Mouse (Mus musculus) midbrain, embryonic 14.5 days (tissue): ENCODE measurements around the gene Tox3. TPM values are rescaled to one million over a fixed set of nuclear protein-coding genes. Genes with fewer than 3 reads are reported as not detected.

Experiments used
- ATAC-seq: fragments of 200-750 bp; cut with Nextera tagmentation; 2 replicates; pipeline ENCODE4 v1.8.0; 2017; ENCODE audit warnings: moderate number of reproducible peaks, moderate library complexity; ENCODE audit not compliant: low FRiP score, low TSS enrichment
- DNase-seq: peaks from one replicate; pipeline ENCODE4 v3.0.0-alpha.2; 2015
- H3K27ac ChIP-seq: fragments of 300-500 bp; sonication (generic); replicated peaks from 2 replicates; pipeline ENCODE4 v1.5.1; 2014; ENCODE audit warnings: mild to moderate bottlenecking, low read depth, low read length, moderate library complexity
- H3K27me3 ChIP-seq: fragments of 300-500 bp; sonication (generic); 2 replicates; pipeline ENCODE4 v1.6.1; 2014; ENCODE audit warnings: low read length, control low read depth, mixed read lengths; ENCODE audit not compliant: control insufficient read depth, insufficient read depth
- H3K36me3 ChIP-seq: fragments of 300-500 bp; sonication (generic); 2 replicates; pipeline ENCODE4 v1.6.1; 2014; ENCODE audit warnings: low read length, control low read depth; ENCODE audit not compliant: control insufficient read depth, insufficient read depth
- H3K4me1 ChIP-seq: fragments of 300-500 bp; sonication (generic); 2 replicates; pipeline ENCODE4 v1.6.1; 2014; ENCODE audit warnings: mild to moderate bottlenecking, antibody characterized with exemption, low read length, control low read depth; ENCODE audit not compliant: control insufficient read depth, insufficient read depth
- H3K4me2 ChIP-seq: fragments of 300-500 bp; sonication (generic); 2 replicates; pipeline ENCODE4 v1.6.1; 2014; ENCODE audit warnings: mild to moderate bottlenecking, low read length, moderate library complexity
- H3K4me3 ChIP-seq: fragments of 300-500 bp; sonication (generic); replicated peaks from 2 replicates; pipeline ENCODE4 v1.5.1; 2014; ENCODE audit warnings: low read depth, low read length
- H3K9ac ChIP-seq: fragments of 300-500 bp; sonication (generic); replicated peaks from 2 replicates; pipeline ENCODE4 v1.6.1; 2014; ENCODE audit warnings: mild to moderate bottlenecking, low read length, moderate library complexity
- H3K9me3 ChIP-seq: fragments of 300-500 bp; sonication (generic); 2 replicates; pipeline ENCODE4 v1.6.1; 2016; ENCODE audit warnings: low read length, control low read depth, mixed read lengths; ENCODE audit not compliant: control insufficient read depth
- WGBS: fragments of 180-500 bp; shearing (Covaris S2); extraction: QIAGEN DNeasy Blood & Tissue Kit; methylation state at CpG from one replicate; pipeline ENCODE4 v1.1.7; 2014; 5-methylcytosine and 5-hydroxymethylcytosine counted together
- polyA plus RNA-seq: library from polyadenylated mRNA; unstranded; fragments of >200 nt; fragmentation: Nextera tagmentation; extraction: Ambion mirVana; gene quantifications from 2 replicates; pipeline ENCODE4 v1.2.1, GENCODE M21; 2014

Tox3 gene
- polyA plus RNA-seq, 1 experiment from 2014 or later: 40.2 TPM

- Histone ChIP-seq H3K4me1 (peaks cover 14% of the 10 kb centered on the region), H3K36me3 (no peaks in the 10 kb centered on the region), H3K4me2 (no peak overlapping the region), H3K9me3 (no peaks in the 10 kb centered on the region), H3K4me3 (no peak overlapping the region), H3K27me3 (no peaks in the 10 kb centered on the region), H3K9ac (no peak overlapping the region), H3K27ac (no peak overlapping the region)
- 72% methylated on average over 3 of the region's 3 CpGs for WGBS
- DNase-seq (no peak), ATAC-seq (no peak)
Measured at GRCm38 (mm10) chr8:90356729-90357128, 8.6 kb upstream of the Tox3 start.

DNA sequence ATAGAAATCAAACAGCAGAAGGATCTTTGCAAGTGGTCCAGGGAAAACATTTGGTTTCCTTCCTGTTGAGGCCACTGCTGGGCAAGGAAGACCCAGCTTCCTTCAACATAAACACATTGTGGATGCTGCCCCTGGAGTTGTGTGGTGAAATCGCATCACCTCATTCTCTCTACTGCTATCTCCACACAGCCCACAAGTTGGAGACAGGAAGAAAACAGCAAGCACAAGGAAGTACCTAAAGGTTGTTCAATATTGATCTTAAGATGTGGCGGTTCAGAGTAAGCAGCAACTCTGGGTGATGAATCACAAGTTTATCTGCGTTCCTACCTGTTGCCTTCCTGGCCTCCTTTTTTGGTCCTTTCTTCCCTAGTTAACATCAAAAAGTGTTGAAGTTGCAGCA is 6.6 kb upstream of the Tox3 start:
- WGBS: 86% methylated on average over 3 of the region's 3 CpGs
- DNase-seq (no peak), ATAC-seq (no peak)
- H3K4me1 ChIP-seq: peaks cover 14% of the 10 kb centered on the region
- no peak overlapping the region for H3K4me2 ChIP-seq
- H3K36me3 ChIP-seq: no peaks in the 10 kb centered on the region
- no peak overlapping the region for H3K9ac ChIP-seq
- no peak overlapping the region for H3K4me3 ChIP-seq
- no peaks in the 10 kb centered on the region for H3K9me3 ChIP-seq
- no peak overlapping the region for H3K27ac ChIP-seq
- H3K27me3 ChIP-seq: no peaks in the 10 kb centered on the region

DNA sequence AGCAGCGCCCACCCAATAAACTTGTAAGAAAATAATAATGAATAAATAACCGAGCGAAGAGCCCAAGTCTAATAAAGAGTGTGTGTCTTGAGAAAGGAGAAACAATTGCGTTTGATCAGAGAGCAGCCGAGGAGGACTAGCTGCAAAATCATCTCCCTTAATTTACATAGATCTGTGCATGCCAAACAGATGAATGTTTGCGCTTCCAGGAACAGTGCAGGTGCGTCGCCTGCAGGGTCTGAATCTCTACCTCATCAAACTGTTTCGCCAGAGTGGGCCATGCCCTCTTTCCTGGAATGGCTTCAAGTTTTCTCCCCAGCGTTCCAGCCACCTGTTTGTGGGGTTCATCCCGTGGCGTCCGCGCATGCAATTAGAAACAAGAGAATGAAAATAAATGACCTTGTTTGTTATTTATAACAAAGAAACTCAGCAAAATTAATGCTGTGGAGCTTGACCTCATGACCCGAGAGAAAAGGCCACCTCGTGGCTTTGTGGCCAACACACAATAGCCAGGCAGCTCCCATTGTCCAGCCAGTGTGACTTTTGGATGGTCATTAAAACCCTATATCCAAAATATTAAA is 5.9 kb upstream of the Tox3 start:
- 15% methylated on average over 16 of the region's 16 CpGs for WGBS
- Histone ChIP-seq H3K36me3 (no peaks in the 10 kb centered on the region), H3K4me1 (peaks cover 14% of the 10 kb centered on the region), H3K9ac (no peak overlapping the region), H3K9me3 (no peaks in the 10 kb centered on the region), H3K4me3 (no peak overlapping the region), H3K27ac (no peak overlapping the region), H3K27me3 (no peaks in the 10 kb centered on the region), H3K4me2 (0 out of 2 replicates have a peak overlapping the region, but pooled peaks have one; percentile 1)
- peak; percentile 41 for DNase-seq
- no peak for ATAC-seq

- no peak overlapping the region for H3K4me2 ChIP-seq
- no peak for ATAC-seq
- H3K4me1 ChIP-seq: peaks cover 17% of the 10 kb centered on the region
- no peaks in the 10 kb centered on the region for H3K27me3 ChIP-seq
- no peaks in the 10 kb centered on the region for H3K9me3 ChIP-seq
- H3K27ac ChIP-seq: no peak overlapping the region
- H3K4me3 ChIP-seq: no peak overlapping the region
- WGBS: 20% methylated on average over 2 of the region's 2 CpGs
- no peaks in the 10 kb centered on the region for H3K36me3 ChIP-seq
- no peak overlapping the region for H3K9ac ChIP-seq
- no peak for DNase-seq
Measured at GRCm38 (mm10) chr8:90353499-90353898, 5.4 kb upstream of the Tox3 start.

GRCm38 (mm10) chr8:90352991-90353390 is 4.8 kb upstream of the Tox3 start:
- no peaks in the 10 kb centered on the region for H3K9me3 ChIP-seq
- H3K36me3 ChIP-seq: no peaks in the 10 kb centered on the region
- no peak overlapping the region for H3K4me2 ChIP-seq
- no peak for DNase-seq
- WGBS: 36% methylated on average over 2 of the region's 2 CpGs
- H3K27me3 ChIP-seq: no peaks in the 10 kb centered on the region
- H3K4me3 ChIP-seq: no peak overlapping the region
- ATAC-seq: no peak
- H3K27ac ChIP-seq: no peak overlapping the region
- peaks cover 18% of the 10 kb centered on the region for H3K4me1 ChIP-seq
- no peak overlapping the region for H3K9ac ChIP-seq

DNA sequence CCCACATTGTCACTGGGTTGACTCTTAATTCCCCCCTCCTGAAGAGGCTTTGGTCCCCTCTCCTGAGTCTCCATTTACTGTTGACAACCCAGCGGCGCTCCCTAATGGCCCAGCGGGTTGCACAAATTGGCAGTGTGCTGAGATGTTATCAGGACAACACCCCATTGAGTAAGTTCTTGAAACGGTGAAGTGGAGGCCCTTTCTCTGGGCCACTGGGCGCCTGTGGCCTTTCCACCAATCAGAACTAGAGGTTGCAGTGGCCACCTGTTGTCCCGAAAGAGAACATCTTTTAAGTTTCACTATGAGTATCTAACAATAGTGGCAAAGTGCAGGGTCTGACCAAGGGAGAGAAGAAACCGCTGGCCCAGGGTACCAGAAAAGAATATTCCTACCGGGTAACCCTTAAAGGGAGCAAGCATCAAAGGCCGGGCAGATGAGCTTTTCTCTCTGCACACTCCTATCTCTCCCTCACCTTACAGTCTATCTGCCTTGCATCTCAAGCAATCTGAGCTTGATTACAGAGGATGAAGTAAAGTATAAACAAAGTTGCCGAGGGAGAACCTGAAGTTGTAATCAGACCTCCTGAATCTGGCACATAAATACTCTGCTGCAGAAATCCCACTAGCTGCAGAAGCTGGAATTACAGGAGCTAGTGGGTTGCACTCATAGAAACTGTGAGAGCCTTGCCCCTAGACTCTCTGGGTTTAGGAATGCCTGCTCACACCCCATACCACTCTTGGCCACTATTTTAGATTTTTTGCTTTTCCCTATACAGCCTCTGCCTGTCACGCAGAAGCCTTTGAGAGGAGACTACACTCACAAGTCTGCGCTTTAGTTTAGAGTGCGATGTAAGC is 1.8 kb upstream of the Tox3 start:
- 19% methylated on average over 13 of the region's 13 CpGs for WGBS
- DNase-seq (peak; percentile 70), ATAC-seq (no peak)
- Histone ChIP-seq H3K27me3 (no peaks in the 10 kb centered on the region), H3K9ac (no peak overlapping the region), H3K4me1 (peaks cover 27% of the 10 kb centered on the region), H3K36me3 (no peaks in the 10 kb centered on the region), H3K27ac (no peak overlapping the region), H3K4me3 (no peak overlapping the region), H3K9me3 (no peaks in the 10 kb centered on the region), H3K4me2 (peak overlapping the region; percentile 18)

GRCm38 (mm10) chr8:90348926-90349683 is 962 bp upstream of the Tox3 start:
- Histone ChIP-seq H3K9me3 (no peaks in the 10 kb centered on the region), H3K4me2 (peak overlapping the region; percentile 86), H3K36me3 (no peaks in the 10 kb centered on the region), H3K4me3 (peak overlapping the region; percentile 85), H3K27ac (peak overlapping the region; percentile 99), H3K27me3 (no peaks in the 10 kb centered on the region), H3K9ac (peak overlapping the region; percentile 99), H3K4me1 (peaks cover 28% of the 10 kb centered on the region)
- WGBS: 12% methylated on average over 11 of the region's 11 CpGs
- DNase-seq (peak; percentile 39), ATAC-seq (no peak)

DNA sequence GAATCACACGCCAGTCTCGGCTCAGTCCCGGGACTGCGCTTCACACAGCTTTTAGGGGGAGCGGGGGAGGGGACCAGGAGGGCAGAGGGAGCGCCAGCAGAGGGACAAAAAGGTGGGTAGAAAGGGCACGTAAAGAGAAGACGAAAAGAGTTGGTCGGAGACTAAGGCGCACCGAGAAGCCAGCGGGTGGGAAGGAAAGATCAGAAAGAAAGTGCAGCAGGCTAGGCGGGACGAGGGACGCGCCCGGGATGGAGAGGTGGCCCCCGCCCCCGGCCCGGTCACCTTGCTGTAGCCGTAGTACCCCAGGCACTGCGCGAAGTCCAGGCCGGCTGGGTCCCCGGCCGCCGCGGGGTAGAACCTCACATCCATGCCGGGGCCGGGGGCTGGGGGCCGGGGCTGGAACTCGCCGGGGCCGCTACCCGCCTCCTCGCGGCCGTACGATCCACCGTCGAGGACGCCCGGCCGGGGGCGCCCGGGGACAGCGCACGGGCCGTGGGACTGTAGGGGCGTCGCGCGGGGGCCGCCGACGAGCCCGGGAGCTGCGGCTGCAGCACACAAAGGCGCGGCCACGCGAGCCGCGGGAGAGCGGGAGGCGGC is 464 bp downstream of the Tox3 start:
- Histone ChIP-seq H3K4me1 (peaks cover 20% of the 10 kb centered on the region), H3K4me2 (peak overlapping the region; percentile 86), H3K9me3 (no peaks in the 10 kb centered on the region), H3K27ac (peak overlapping the region; percentile 99), H3K9ac (peak overlapping the region; percentile 99), H3K27me3 (no peaks in the 10 kb centered on the region), H3K36me3 (no peaks in the 10 kb centered on the region), H3K4me3 (peak overlapping the region; percentile 85)
- WGBS: under 1% methylated on average over 65 of the region's 66 CpGs
- DNase-seq (peak; percentile 79), ATAC-seq (peak; percentile 55)
